Mouse (Mus musculus) embryonic facial prominence, embryonic 15.5 days (tissue): ENCODE results near the gene Timm8a2. TPM values are rescaled to one million over a fixed set of nuclear protein-coding genes. Genes with fewer than 3 reads are reported as not detected.

Experiments
- ATAC-seq: fragments of 200-750 bp; cut with Nextera tagmentation; 2 replicates; pipeline ENCODE4 v1.8.0; 2017; ENCODE audit warnings: low read depth, moderate TSS enrichment; ENCODE audit not compliant: insufficient number of reproducible peaks, low FRiP score, low TSS enrichment
- H3K27ac ChIP-seq: fragments of 300-500 bp; sonication (generic); replicated peaks from 2 replicates; pipeline ENCODE4 v1.5.1; 2015; ENCODE audit warnings: mild to moderate bottlenecking, inconsistent platforms
- H3K27me3 ChIP-seq: fragments of 300-500 bp; sonication (generic); 2 replicates; pipeline ENCODE4 v1.6.1; 2015; ENCODE audit warnings: inconsistent platforms
- H3K36me3 ChIP-seq: fragments of 300-500 bp; sonication (generic); 2 replicates; pipeline ENCODE4 v1.6.1; 2015; ENCODE audit warnings: mild to moderate bottlenecking, inconsistent platforms
- H3K4me1 ChIP-seq: fragments of 300-500 bp; sonication (generic); 2 replicates; pipeline ENCODE4 v1.6.1; 2015; ENCODE audit warnings: inconsistent platforms
- H3K4me2 ChIP-seq: fragments of 300-500 bp; sonication (generic); replicated peaks from 2 replicates; pipeline ENCODE4 v1.6.1; 2015; ENCODE audit warnings: mild to moderate bottlenecking, inconsistent platforms
- H3K4me3 ChIP-seq: fragments of 300-500 bp; sonication (generic); replicated peaks from 2 replicates; pipeline ENCODE4 v1.5.1; 2015; ENCODE audit warnings: mild to moderate bottlenecking, inconsistent platforms
- H3K9ac ChIP-seq: fragments of 300-500 bp; sonication (generic); 2 replicates; pipeline ENCODE4 v1.6.1; 2015; ENCODE audit warnings: inconsistent platforms
- H3K9me3 ChIP-seq: fragments of 300-500 bp; sonication (generic); replicated peaks from 2 replicates; pipeline ENCODE4 v1.6.1; 2016; ENCODE audit warnings: inconsistent platforms
- WGBS: fragments of 180-500 bp; shearing (Covaris S2); methylation state at CpG from one replicate; pipeline ENCODE4 v1.1.7; 2015; 5-methylcytosine and 5-hydroxymethylcytosine counted together
- polyA plus RNA-seq: library from polyadenylated mRNA; unstranded; fragments of >200 nt; fragmentation: Nextera tagmentation; extraction: Ambion mirVana; gene quantifications from 2 replicates; pipeline ENCODE4 v1.2.1, GENCODE M21; 2015

The Timm8a2 gene
- polyA plus RNA-seq = not detected in 2 replicates

DNA sequence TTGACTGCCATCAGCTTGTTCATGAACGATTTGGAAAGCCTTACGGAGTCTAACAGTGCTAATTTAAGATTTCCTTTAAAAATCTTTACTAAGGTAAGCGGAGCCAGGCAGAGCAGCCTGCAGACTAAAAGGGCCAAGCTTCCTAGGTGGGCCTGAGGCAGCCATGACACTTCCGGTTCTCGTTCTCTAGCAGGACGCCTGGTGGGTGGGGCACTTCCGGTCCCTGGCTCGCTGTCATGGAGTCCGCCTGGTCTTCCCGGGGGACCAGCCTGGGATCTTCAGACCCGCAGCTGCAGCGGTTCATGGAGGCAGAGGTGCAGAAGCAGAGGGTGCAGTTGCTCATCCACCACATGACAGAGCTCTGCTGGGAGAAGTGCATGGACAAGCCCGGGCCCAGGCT lies at the start of gene Timm8a2:
Timm8a2 (plus strand) TSS at position 224 of the 400 bp plus-strand sequence.
- 0 out of 2 replicates have a peak, but pooled peaks cover 3% of the 10 kb centered on the region for H3K9me3 ChIP-seq
- no peak within 1 kb of the TSS for H3K4me2 ChIP-seq
- H3K27ac ChIP-seq = no peak within 1 kb of the TSS
- no peaks in the 10 kb centered on the region for H3K36me3 ChIP-seq
- H3K4me3 ChIP-seq = no peak within 1 kb of the TSS
- H3K4me1 ChIP-seq = no peaks in the 10 kb centered on the region
- WGBS = 92% methylated on average over 13 of the region's 13 CpGs
- no peaks in the 10 kb centered on the region for H3K27me3 ChIP-seq
- ATAC-seq = no peak
- H3K9ac ChIP-seq = no peak within 1 kb of the TSS

DNA sequence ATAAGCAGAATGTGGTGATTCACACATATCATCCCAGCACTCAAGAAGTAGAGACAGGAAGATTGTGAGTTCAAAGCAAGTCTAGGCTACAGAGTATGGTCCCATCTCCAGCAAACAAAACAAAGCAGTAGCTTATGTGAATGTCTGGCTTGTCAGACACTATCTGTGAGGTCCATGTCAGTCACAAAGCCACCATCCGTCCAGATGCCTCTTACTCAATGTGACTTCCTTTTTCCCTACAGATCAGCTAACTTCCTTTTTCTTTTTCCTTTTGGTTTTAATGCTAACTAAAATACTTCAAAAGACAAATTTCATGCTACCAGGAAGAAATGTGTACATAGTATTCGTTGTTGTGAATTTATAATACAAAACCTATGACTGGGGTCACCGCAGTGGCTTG lies 49.0 kb upstream of the Timm8a2 start:
- no peak for ATAC-seq
- Histone ChIP-seq H3K9ac (no peak overlapping the region), H3K4me1 (no peaks in the 10 kb centered on the region), H3K9me3 (no peaks in the 10 kb centered on the region), H3K27me3 (no peaks in the 10 kb centered on the region), H3K36me3 (no peaks in the 10 kb centered on the region), H3K27ac (no peak overlapping the region), H3K4me3 (no peak overlapping the region), H3K4me2 (no peak overlapping the region)
- WGBS = 77% methylated on average over 3 of the region's 3 CpGs

DNA sequence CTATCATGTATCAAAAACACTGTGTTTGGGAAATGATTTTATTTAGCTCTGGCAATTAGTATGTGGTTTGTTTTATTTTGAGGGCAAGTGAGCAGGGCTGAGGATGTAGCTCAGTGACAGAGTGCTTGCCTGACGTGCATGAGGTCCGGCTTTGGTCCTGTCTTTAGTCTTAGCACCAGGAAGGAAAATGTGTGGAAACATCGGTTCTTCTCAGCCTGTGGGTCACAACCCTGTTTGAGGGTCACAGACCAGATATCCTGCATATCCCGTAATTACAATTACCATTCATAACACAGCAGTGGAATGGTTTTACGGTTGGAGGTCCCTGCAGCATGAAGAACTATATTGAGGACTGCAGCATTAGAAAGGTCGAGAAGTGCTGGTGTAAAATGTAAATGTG lies 48.4 kb upstream of the Timm8a2 start:
- no peak overlapping the region for H3K27ac ChIP-seq
- no peak for ATAC-seq
- no peaks in the 10 kb centered on the region for H3K9me3 ChIP-seq
- H3K4me1 ChIP-seq = no peaks in the 10 kb centered on the region
- no peaks in the 10 kb centered on the region for H3K27me3 ChIP-seq
- H3K4me2 ChIP-seq = no peak overlapping the region
- H3K4me3 ChIP-seq = no peak overlapping the region
- H3K9ac ChIP-seq = no peak overlapping the region
- WGBS = 75% methylated on average over 6 of the region's 6 CpGs
- H3K36me3 ChIP-seq = no peaks in the 10 kb centered on the region

DNA sequence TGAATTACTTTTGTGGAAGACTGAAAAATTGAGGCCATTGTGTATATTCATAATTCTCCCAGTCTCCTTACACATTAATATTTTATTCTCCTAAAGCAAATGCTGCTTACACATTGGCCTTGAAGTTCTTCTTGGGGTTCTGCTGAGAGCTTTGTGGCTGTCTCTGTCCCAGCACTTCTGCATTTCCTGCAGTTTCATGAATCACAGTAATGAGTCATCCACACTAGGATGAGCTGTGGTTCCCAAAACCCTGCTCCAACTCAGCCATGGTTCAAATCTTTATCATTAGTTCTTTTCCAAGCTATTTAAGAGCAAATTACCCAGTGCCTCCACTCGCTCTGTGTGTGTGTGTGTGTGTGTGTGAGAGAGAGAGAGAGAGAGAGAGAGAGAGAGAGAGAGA lies 47.2 kb upstream of the Timm8a2 start:
- H3K4me3 ChIP-seq = no peak overlapping the region
- H3K27ac ChIP-seq = no peak overlapping the region
- H3K27me3 ChIP-seq = no peaks in the 10 kb centered on the region
- H3K9ac ChIP-seq = no peak overlapping the region
- H3K4me1 ChIP-seq = no peaks in the 10 kb centered on the region
- no peak overlapping the region for H3K4me2 ChIP-seq
- no peaks in the 10 kb centered on the region for H3K9me3 ChIP-seq
- WGBS = 84% methylated on average over 1 of the region's 1 CpGs
- H3K36me3 ChIP-seq = no peaks in the 10 kb centered on the region
- ATAC-seq = no peak

DNA sequence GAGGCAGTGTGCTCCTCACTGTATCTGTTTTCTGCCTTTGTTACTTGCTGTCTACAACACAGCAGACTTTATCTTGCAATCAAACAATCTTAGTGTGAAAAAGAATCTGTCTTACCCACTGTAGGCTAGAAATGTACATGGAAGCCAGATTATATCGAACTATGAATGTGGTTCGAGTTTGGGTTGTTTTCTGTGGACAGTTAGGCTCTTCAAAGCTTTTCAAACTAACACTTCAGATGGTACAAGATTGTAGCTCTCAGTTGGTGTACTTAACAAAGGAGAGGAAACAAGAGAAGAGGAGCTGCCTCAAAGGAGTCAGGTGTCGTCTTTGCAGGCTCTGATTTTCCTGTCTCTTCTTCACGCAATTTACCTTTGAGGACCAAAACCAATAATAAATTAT lies 46.8 kb upstream of the Timm8a2 start:
- no peaks in the 10 kb centered on the region for H3K4me1 ChIP-seq
- ATAC-seq = no peak
- no peaks in the 10 kb centered on the region for H3K9me3 ChIP-seq
- H3K27me3 ChIP-seq = no peaks in the 10 kb centered on the region
- no peak overlapping the region for H3K4me2 ChIP-seq
- no peak overlapping the region for H3K9ac ChIP-seq
- H3K4me3 ChIP-seq = no peak overlapping the region
- H3K27ac ChIP-seq = no peak overlapping the region
- no peaks in the 10 kb centered on the region for H3K36me3 ChIP-seq
- WGBS = 83% methylated on average over 4 of the region's 4 CpGs

DNA sequence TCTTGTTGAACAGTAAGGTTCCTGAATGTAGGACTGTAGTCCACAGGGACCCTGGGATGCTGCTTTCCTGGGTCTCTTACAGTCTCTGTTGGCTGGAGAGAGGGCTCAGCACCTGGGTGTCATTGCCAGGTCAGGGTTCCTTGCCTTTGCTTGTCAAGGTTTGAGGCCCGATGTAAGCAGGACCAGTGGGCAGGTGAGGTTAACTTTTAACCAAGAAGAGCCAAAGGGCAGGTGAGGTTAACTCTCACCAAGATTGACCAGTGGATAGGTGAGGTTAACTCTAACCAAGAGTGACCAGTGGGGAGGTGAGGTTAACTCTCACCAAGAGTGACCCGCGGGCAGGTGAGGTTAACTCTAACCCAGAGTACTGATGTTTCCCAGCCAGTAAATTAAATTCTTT lies 45.1 kb upstream of the Timm8a2 start:
- ATAC-seq = no peak
- Histone ChIP-seq H3K4me1 (no peaks in the 10 kb centered on the region), H3K4me2 (no peak overlapping the region), H3K36me3 (peaks cover 4% of the 10 kb centered on the region; the same call in 1 of the 2 replicates), H3K27ac (no peak overlapping the region), H3K4me3 (no peak overlapping the region), H3K9me3 (no peaks in the 10 kb centered on the region), H3K27me3 (no peaks in the 10 kb centered on the region), H3K9ac (no peak overlapping the region)
- 87% methylated on average over 3 of the region's 3 CpGs for WGBS

DNA sequence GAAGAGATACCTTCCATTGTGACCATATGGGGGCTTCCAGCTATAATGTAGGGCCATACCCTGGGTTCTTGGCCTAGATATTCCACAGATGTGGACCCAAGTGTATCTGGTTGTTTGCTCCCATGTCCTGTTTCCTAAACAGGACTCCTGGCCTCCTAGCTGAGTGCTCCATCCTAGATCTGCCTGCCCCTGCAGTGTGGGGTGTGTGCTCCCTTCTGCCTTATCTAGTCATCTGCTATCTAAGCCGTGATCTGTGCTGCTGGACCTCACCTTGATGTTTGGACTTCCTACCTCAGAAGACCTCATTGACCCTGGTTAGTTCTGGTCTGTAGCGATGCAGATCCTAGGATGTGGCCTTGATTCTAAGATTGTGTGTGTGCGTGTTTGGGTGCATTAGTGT lies 44.6 kb upstream of the Timm8a2 start:
- no peak overlapping the region for H3K9ac ChIP-seq
- ATAC-seq = no peak
- 93% methylated on average over 3 of the region's 3 CpGs for WGBS
- no peak overlapping the region for H3K27ac ChIP-seq
- no peaks in the 10 kb centered on the region for H3K27me3 ChIP-seq
- H3K9me3 ChIP-seq = no peaks in the 10 kb centered on the region
- H3K4me3 ChIP-seq = no peak overlapping the region
- peaks cover 4% of the 10 kb centered on the region; the same call in 1 of the 2 replicates for H3K36me3 ChIP-seq
- no peaks in the 10 kb centered on the region for H3K4me1 ChIP-seq
- no peak overlapping the region for H3K4me2 ChIP-seq

DNA sequence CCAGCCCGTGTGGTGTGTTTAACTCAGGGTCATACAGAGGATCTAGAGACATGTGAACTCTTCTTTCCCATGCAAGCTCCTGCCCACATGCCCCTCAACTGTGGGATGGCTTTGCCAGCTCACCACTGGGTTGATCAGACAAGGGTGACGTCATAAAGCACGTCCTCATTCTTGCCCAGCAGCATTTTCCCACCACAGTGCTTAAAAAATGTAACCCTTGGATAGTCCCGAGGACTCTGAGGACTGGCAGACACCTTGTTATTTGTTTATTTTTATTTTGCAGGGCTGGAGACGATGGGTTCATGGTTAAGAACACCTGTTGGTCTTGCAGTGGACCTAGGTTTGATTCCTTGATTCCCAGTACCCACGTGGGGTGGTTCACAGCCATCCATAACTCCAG lies 43.6 kb upstream of the Timm8a2 start:
- Histone ChIP-seq H3K36me3 (peaks cover 4% of the 10 kb centered on the region; the same call in 1 of the 2 replicates), H3K9me3 (no peaks in the 10 kb centered on the region), H3K27me3 (no peaks in the 10 kb centered on the region), H3K9ac (no peak overlapping the region), H3K27ac (no peak overlapping the region), H3K4me2 (no peak overlapping the region), H3K4me3 (no peak overlapping the region), H3K4me1 (no peaks in the 10 kb centered on the region)
- WGBS = 81% methylated on average over 6 of the region's 6 CpGs
- ATAC-seq = no peak

DNA sequence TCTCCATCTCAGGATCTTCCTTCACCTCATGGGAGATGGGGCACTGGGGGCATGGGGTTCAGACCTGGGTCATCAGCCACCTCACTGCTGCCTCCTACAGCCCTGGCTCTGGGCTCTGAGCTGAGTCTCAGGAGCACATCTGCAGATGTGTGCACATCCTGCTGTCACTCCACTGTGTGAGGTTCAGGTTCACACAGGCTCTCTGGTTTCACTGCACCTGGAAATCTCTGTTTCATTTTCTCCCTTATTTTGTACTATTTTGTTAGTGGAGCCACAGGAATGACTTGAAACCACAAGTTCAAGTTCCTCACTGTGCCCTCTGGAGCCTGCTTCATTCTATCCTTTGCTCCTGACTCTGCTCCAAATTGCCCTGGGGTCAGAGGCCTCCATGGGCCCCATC lies 42.6 kb upstream of the Timm8a2 start:
- ATAC-seq = no peak
- no peak overlapping the region for H3K9ac ChIP-seq

DNA sequence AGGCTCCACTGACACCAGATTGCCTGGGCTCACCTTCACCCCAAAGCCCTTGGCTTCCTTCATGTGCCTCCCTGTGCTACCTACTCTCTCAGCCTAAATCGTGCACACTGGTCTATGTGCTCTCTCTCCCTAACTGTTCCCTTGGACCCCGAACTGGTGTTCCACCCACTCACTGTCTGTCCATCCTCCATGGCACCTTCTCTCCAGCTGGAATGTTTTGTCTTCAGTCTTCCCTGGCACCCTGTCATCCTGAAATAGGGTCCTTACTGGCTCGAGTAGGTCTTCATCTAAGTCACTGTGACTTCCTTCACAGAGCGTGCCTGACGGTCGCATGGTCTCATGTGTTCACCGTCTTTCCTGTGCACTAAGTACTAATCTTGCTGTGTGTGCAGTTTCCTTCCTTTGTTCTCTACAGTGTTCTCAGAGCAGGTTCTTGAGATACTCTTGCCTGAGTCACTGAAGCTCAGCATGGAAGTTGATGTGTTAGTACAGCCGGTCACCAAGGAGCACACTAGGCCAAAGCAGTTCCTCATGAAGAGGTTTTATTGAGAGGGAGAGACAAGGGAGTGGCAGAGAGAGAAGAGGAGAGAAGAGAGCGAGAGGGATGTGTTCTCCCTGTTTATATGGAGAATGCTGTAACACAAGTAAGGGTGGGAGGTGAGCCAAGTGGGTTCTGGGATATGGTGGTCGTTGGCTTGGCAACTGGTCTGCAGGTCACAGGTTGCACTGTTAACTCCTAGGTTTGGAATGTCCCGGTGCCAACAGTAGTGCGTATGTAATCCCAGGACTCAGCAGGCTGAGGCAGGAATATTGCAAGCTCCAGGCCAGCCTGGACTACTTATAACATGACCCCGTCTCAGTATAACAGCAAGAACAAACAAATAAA lies 41.8 kb upstream of the Timm8a2 start:
- Histone ChIP-seq H3K27ac (no peak overlapping the region), H3K4me2 (no peak overlapping the region), H3K27me3 (no peaks in the 10 kb centered on the region), H3K9me3 (no peaks in the 10 kb centered on the region), H3K36me3 (peaks cover 16% of the 10 kb centered on the region; the same call in 1 of the 2 replicates), H3K4me3 (no peak overlapping the region), H3K9ac (no peak overlapping the region), H3K4me1 (no peaks in the 10 kb centered on the region)
- WGBS = 90% methylated on average over 13 of the region's 13 CpGs
- no peak for ATAC-seq

More for the DNA sequence above, 42.6 kb upstream of the Timm8a2 start:
- no peak overlapping the region for H3K4me2 ChIP-seq
- H3K27ac ChIP-seq = no peak overlapping the region
- no peaks in the 10 kb centered on the region for H3K27me3 ChIP-seq
- H3K9me3 ChIP-seq = no peaks in the 10 kb centered on the region
- peaks cover 13% of the 10 kb centered on the region; the same call in 1 of the 2 replicates for H3K36me3 ChIP-seq
- no peak overlapping the region for H3K4me3 ChIP-seq
- H3K4me1 ChIP-seq = no peaks in the 10 kb centered on the region

DNA sequence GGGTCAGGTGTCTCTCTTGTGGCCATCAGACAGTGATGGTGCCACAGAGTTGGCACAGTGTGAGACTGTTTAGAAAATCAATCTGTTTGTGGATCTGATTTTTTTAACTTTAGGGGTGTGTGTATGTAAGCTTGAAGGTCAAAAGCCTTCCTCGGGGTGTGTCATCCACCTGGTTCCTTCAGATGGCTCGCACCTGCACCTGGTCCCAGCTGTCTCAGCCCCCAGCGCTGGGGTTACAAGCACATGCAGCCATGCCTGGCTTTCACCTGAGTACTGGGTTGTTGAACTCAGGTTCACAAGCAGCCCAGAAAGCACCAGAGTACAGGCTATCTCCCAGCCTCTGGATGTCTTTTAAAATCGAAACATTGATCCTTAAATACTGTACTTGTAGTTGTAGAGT lies 40.9 kb upstream of the Timm8a2 start:
- no peak overlapping the region for H3K9ac ChIP-seq
- 89% methylated on average over 4 of the region's 4 CpGs for WGBS

More for the DNA sequence above, 40.9 kb upstream of the Timm8a2 start:
- H3K4me1 ChIP-seq = no peaks in the 10 kb centered on the region
- no peaks in the 10 kb centered on the region for H3K9me3 ChIP-seq
- no peak overlapping the region for H3K4me2 ChIP-seq
- no peak overlapping the region for H3K27ac ChIP-seq
- no peaks in the 10 kb centered on the region for H3K27me3 ChIP-seq
- peaks cover 18% of the 10 kb centered on the region; the same call in 1 of the 2 replicates for H3K36me3 ChIP-seq
- no peak for ATAC-seq
- no peak overlapping the region for H3K4me3 ChIP-seq
